Mouse (Mus musculus) bone marrow macrophage, adult 2 months (primary cell): ENCODE data around the gene Nr5a2.

ENCODE experiments used
- CTCF ChIP-seq: IDR thresholded peaks from 2 replicates; pipeline ENCODE4 v1.5.1; 2012; ENCODE audit warnings: low read depth, mild to moderate bottlenecking, low read length, moderate library complexity
- POLR2A ChIP-seq: IDR thresholded peaks from 2 replicates; pipeline ENCODE4 v1.6.1; 2012; ENCODE audit warnings: mild to moderate bottlenecking, low read depth, low read length, borderline replicate concordance

DNA sequence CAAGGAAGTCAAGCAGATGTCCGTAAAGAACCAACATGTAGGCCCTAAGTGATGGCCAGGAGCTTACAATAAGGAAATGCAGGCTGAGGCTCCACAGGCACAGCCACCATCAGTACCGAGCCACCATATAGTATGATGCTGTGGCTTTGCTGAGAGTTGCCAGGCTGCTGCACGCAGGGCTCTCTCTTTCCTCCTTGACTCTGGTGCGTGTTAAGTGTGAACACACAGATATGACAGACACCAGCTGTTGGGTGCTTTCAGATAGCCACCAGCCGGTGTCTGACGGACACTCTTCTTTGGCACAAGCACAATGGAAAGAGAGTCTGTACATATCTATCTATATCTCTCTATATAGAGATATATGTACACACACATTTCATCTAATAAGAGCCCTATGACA, 97.0 kb downstream of the Nr5a2 start:
- TF ChIP-seq CTCF (no peak), POLR2A (no peak)
